ENCODE assay signal across 19 mouse cellular contexts in genomic region chr14:61735541-61735940, GRCm38 (mm10).
DNase-seq lines count a peak whose midpoint lies in the region; ATAC-seq and TF ChIP-seq lines count a peak whose summit lies in the region.
"Had no signal": no experiment of that assay in that cellular context is flagged by ENCODE, and none has a peak within 500 bp of the region (broad histone marks: within the 10 kb centered on the region; RNA-seq: fewer than 3 reads in every experiment).

No protein-coding gene starts in this region.

- 0 out of 2 replicates have a peak overlapping the region, but pooled peaks have one; percentile 0 for H3K27ac ChIP-seq in heart, embryonic 13.5 days (replicated peaks)
- H3K27ac ChIP-seq in lung, postnatal 0 days (ENCODE audit: low read length) = no peak overlapping the region
- H3K27ac ChIP-seq in embryonic facial prominence, embryonic 10.5 days (replicated peaks) = peak overlapping the region; percentile 19; the same call in 1 of the 2 replicates
- H3K27ac ChIP-seq: forebrain, embryonic 13.5 days; liver, embryonic 14.5 days; lung, embryonic 15.5 days; midbrain, embryonic 12.5 days had no signal

- DNase-seq in heart, adult 9 months (ENCODE audit: low spot score in 2 of 2) = no peak
- peak; percentile 11 for DNase-seq in lung, postnatal 0 days (ENCODE audit: low spot score)
- DNase-seq in lung, postnatal 14 days = no peak
- no peak for DNase-seq in embryonic facial prominence, embryonic 10.5 days (ENCODE audit: low spot score)
- no peak for DNase-seq in frontal cortex, postnatal 36 days (ENCODE audit: low spot score in 2 of 2)
- DNase-seq in right cerebral cortex, postnatal 25 days = no peak
- DNase-seq: cerebellum, adult 2 months; gastrocnemius, postnatal 36 days; kidney, adult 18-20 months; kidney, postnatal 36 days; left cerebral cortex, postnatal 4 days; retina, postnatal 1 day; right cerebral cortex, postnatal 4 days had no signal

- 67% methylated on average over 6 of the region's 6 CpGs for WGBS in heart, embryonic 13.5 days
- WGBS in lung, postnatal 0 days = 60% methylated on average over 6 of the region's 6 CpGs
- WGBS in embryonic facial prominence, embryonic 10.5 days = 70% methylated on average over 6 of the region's 6 CpGs

- no peak overlapping the region for H3K9ac ChIP-seq in heart, embryonic 13.5 days
- H3K9ac ChIP-seq in lung, postnatal 0 days (replicated peaks; ENCODE audit: low read depth) = no peak overlapping the region
- H3K9ac ChIP-seq: forebrain, embryonic 13.5 days; liver, embryonic 14.5 days; lung, embryonic 15.5 days; midbrain, embryonic 12.5 days had no signal

- ATAC-seq in heart, embryonic 13.5 days (ENCODE audit: extremely low read depth, insufficient number of reproducible peaks, low FRiP score, low TSS enrichment) = no peak
- ATAC-seq in lung, postnatal 0 days = no peak
- ATAC-seq: forebrain, embryonic 13.5 days had no signal

- H3K4me2 ChIP-seq in heart, embryonic 13.5 days = no peak overlapping the region
- no peak overlapping the region for H3K4me2 ChIP-seq in lung, postnatal 0 days (replicated peaks; ENCODE audit: low read depth, low read length)
- H3K4me2 ChIP-seq: lung, embryonic 15.5 days; midbrain, embryonic 12.5 days had no signal

- TF ChIP-seq CTCF in lung, postnatal 0 days (IDR thresholded peaks at IDR 0.05) = no peak

- no peaks in the 10 kb centered on the region for H3K36me3 ChIP-seq in heart, embryonic 13.5 days
- no peaks in the 10 kb centered on the region for H3K36me3 ChIP-seq in lung, postnatal 0 days (ENCODE audit: insufficient read depth, low read length)
- H3K36me3 ChIP-seq in embryonic facial prominence, embryonic 10.5 days (replicated peaks) = no peaks in the 10 kb centered on the region
- H3K36me3 ChIP-seq: G1E; lung, embryonic 15.5 days; midbrain, embryonic 12.5 days had no signal

- H3K4me3 ChIP-seq in heart, embryonic 13.5 days = no peak overlapping the region
- no peak overlapping the region for H3K4me3 ChIP-seq in lung, postnatal 0 days (ENCODE audit: low read depth, low read length)
- H3K4me3 ChIP-seq in embryonic facial prominence, embryonic 10.5 days = no peak overlapping the region
- H3K4me3 ChIP-seq: forebrain, embryonic 13.5 days; lung, embryonic 15.5 days; midbrain, embryonic 12.5 days had no signal

- H3K4me1 ChIP-seq in heart, embryonic 13.5 days = peaks cover 7% of the 10 kb centered on the region; the same call in 1 of the 2 replicates
- H3K4me1 ChIP-seq in lung, postnatal 0 days (ENCODE audit: insufficient read depth, low read depth, low read length) = no peaks in the 10 kb centered on the region
- peaks cover 28% of the 10 kb centered on the region for H3K4me1 ChIP-seq in embryonic facial prominence, embryonic 10.5 days

- no peaks in the 10 kb centered on the region for H3K27me3 ChIP-seq in heart, embryonic 13.5 days (replicated peaks)
- no peaks in the 10 kb centered on the region for H3K27me3 ChIP-seq in lung, postnatal 0 days (replicated peaks; ENCODE audit: insufficient read depth, low read length)
- H3K27me3 ChIP-seq in embryonic facial prominence, embryonic 10.5 days (replicated peaks; ENCODE audit: low read depth, poor library complexity, severe bottlenecking) = no peaks in the 10 kb centered on the region
- H3K27me3 ChIP-seq: forebrain, embryonic 13.5 days; lung, embryonic 15.5 days; midbrain, embryonic 12.5 days had no signal

- peaks cover 14% of the 10 kb centered on the region for H3K9me3 ChIP-seq in heart, embryonic 13.5 days
- no peaks in the 10 kb centered on the region for H3K9me3 ChIP-seq in lung, postnatal 0 days (ENCODE audit: low read length)
- H3K9me3 ChIP-seq in embryonic facial prominence, embryonic 10.5 days = no peaks in the 10 kb centered on the region; the same call in 1 of the 2 replicates
- H3K9me3 ChIP-seq: forebrain, embryonic 13.5 days; G1E; lung, embryonic 15.5 days had no signal

- no peak for TF ChIP-seq EP300 in lung, postnatal 0 days (IDR thresholded peaks at IDR 0.05)
